Mouse (Mus musculus) layer of hippocampus, postnatal 14 days (tissue): ENCODE measurements around the gene Nr2f2. TPM values are rescaled to one million over a fixed set of nuclear protein-coding genes. Genes with fewer than 3 reads are reported as not detected.

ENCODE experiments used
- DNase-seq, 2 experiments: peaks; one replicate each; pipeline ENCODE4 v3.0.0; 2021 to 2022; ENCODE audit warnings: low spot score in 2 of 2, mixed read lengths in 1 of 2
- total RNA-seq, 2 experiments: library from RNA; stranded (reverse); gene quantifications; 2 replicates each; pipeline ENCODE4 v1.2.3; 2021

The Nr2f2 gene
- total RNA-seq, 2 experiments from 2014 or later = 46.4 to 51.8 TPM

DNA sequence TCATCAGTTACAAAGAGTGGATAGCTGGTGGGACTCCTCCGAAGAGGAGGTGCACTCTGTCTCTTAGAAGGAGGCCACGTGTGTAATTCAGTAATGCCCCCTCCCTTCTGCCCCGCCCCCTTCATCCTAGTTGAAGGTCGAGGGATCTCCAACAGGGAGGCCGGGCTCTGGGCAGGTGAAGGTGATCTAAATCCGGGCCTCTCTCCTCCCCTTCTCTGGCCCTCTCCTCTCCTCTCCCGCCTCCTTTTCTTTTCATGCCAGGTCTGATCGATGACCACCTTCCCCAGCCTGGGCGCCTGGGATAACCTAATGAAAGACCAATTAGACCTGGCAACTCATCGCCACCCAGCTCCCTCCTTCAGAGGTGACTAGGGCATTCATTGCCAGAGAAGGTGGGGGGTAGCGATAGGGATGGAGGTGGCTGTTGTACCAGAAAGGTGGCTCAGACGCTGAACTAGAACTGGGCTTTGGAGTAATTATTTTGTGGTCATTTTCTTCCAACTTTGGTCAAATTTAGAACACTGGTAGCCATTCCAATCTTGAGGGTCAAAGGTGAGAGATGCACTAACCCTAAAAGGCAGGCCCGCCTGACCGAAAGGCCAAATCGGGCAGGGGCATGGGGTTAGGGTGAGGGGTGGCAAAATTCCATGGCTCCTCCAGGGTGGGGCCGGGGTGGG lies 1.2 kb upstream of the Nr2f2 start:
- no peak for DNase-seq

DNA sequence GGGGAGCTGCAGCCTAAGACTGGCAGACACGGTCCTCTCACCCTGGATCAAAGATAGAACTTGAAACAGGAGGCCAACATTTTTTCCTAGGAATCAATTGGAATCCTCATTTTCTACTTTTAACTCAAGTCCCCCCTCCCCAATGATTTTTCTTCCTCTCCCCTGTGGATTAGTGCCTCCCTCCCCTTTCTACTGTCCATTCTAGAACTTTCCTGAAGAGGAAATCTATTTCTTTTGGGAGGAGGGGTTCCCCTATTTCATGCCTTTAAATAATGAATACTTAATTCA lies 217 bp upstream of the Nr2f2 start:
- DNase-seq = no peak

DNA sequence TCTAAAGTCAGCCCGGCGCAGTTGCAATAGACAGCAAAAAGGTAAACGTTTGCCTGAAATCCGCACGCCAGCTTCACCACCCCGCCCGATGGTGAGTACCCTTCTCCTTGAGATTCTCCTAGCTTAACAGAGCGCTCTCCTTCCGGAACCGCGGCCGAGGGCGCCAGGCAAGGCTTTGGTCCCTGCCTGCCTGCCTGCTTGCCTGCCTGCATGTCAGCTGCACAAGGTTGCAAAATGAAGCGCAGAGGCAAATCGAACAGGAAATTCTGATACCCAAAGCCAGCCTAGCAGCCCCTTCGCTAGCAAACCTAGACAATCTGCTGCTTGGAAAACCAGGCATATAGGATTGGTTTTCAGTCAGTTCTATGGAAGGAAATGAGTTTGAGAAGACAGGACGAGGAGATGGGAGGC lies 1.1 kb downstream of the Nr2f2 start:
- DNase-seq = peak in 1 of 2 experiments; percentile 56

DNA sequence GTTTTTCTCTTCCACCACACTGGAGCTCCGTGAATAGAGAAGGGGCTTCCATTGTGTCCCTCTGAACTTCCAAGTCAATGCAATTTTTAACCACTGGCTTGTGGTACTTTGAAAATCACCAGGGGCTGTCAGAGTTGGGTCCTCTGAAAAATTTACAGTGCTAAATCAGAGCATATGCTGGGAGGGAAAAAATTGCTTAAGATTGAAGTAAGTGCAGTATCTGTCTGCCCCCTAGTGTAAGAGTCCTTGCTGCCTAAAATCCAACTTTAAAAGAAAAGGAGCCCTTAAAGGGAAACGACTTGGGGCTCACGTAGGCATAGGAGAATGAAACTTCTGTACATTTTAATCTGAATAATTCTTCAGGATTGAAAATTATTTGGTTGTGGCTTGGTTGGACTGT lies 1.7 kb downstream of the Nr2f2 start:
- DNase-seq = peak in 1 of 2 experiments; percentile 21

DNA sequence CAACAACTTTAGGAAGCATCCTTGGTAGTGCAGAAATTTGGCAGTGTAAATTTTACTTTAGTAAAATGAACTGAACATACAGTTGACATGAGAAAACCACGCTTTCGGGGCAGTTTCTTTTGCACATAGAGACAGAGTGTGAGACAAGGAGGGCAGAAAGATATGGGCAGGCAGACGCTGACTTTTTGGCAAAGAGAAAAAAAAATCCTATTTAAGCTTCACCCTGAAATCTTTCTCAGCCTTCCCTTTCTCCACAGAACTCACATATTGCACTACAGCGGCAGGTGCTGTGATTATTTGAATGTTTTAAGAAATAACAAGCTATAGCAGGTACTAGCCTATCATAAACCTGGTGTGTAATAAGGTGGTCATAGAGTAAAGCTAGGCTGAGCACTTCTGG lies 3.2 kb downstream of the Nr2f2 start:
- no peak for DNase-seq

DNA sequence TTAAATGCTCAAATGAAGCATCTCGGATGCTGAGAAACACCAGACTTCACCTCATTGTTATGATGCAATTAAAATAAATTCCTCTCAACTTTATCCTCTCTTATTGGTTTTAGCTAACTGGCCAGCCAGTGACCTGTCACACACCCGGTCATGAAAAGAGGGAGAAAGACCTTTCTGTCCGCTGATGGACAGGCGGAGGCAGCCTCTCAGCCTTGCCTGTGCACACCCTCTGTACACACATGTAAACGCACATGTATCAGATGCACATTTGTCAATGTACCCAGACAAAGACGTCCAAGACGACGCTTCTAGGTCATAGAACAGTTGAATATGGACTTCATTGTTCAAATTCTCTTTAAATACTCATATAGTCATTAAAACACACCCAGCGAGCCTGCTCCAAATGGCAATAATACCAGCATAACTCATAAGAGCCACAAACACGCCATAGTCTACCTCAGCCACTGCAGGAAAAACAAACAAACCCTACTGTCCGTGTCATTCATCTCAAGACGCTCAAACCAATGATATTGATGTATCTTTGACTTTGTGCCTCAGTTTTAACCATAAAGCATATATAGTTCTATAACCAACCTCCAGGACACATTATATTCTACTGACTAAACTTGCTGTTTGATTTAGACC lies 3.9 kb downstream of the Nr2f2 start:
- DNase-seq = no peak

DNA sequence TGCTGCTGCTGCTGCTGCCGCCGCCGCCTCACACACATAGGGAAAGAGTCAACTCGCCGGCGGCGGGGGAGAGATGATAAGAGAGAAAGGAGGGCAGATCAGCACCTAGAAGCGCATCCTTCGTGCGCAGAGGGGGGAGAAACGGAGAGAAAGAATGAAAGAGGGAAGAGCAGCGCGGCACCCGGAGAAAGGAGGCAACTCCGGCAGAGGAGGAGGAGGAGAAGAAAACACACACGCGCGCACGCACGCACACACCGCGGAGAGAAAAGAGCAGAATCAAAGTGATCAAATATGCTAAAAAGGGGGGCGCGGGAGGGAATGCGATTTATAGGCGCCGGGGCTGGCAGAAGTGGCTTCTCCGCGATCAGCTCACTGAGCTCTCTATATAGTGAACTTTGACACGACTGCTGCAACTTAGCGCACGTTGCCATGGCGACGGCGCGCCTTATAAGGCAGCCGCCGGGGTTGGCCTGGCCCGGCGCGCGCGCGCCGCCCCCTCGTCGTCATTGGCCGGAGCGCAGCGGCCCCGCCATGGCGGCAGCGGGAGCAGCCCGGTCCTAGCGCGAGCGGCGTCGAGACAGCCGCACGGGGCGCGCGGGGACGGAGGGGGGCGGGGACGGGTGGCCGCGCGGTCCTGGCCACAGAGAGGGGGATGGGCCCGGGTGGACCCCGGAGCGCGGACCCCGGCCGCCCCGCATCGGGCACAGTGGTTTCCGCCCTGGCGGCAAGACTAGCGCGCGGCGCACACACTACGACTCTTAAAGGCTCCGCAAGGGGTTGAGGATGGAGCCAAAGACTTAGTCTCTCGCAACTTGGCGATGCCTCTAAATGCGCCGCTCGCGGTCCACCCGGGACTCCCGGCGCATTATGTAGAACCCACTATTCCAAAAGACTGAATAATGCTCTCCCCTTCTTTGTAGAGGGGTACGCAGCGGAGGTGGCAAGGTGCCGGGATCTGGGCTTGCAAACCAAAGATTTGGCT lies 4.9 kb downstream of the Nr2f2 start:
- DNase-seq = peak; percentile 87 to 90

DNA sequence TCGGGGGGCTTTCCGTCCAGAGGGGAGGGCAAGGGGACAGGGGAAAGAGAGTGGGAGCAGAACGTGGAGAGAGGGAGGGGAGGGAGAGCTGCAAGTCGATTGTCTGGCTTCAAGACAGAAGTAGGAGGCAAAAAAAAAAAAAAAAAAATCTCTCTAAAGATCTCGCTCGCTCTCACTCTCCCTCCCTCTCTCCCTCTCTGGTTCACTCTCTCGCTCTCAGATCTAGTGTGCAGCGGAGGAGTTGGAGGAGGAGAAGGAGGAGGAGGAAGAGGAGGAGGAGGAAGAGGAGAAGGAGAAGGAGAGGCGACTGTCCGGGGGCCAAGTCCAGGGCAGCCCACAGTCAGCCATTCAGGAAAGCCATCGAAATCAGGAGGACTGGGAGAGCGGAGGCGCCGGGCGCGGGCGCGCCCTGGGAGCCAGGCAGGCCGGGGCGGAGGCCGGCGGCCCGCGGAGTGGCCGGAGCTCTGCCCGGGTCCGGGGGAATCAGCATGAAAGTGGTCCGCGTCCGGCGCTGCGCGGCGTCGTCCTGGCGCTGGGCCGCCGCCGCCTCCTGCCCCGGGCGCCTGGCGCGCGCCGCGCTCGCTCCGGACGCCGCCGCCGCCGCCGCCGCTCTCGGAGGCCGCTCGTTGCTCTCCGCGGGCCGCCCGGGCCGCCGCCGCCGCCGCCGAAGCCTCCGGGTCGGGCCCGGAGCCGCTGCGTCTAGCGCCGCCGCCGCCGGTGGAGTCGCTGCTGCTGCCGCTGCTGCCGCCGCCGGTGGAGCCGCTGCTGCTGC lies 5.7 kb downstream of the Nr2f2 start:
- no peak for DNase-seq

DNA sequence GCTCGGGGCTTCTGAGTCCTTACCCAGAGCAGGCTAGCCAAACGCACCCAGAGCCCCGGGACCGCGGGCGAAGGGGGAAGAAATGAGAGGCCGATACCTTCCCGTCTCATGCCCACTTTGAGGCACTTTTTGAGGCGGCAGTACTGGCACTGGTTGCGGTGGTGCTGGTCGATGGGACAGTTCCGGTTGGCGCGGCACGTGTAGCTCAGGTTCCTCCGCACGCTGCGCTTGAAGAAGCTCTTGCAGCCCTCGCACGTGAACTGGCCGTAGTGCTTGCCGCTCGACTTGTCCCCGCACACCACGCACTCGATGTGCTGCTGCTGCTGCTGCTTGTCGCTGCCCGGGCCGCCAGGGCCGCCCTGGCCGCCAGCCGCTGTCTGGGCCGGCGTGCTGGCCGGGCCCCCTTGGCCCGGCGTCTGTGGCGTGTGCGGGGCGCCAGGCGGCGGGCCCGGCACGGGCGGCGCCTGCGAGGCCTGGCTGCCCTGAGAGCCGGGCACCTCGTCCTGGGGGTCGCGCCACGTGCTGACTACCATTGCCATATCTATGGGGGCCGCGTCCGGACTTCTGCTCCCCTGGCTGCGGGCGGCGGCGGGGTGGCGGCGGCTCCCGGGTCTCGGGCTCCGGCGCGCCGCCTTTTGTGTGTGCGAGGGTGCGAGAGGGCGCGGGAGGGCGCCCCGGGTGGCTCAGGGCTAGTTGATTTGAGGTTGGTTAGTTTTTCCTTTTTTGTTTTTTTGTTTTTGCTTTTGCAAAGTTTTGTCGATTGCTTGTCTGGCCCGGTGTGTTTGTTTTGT lies 6.5 kb downstream of the Nr2f2 start:
- DNase-seq = no peak

DNA sequence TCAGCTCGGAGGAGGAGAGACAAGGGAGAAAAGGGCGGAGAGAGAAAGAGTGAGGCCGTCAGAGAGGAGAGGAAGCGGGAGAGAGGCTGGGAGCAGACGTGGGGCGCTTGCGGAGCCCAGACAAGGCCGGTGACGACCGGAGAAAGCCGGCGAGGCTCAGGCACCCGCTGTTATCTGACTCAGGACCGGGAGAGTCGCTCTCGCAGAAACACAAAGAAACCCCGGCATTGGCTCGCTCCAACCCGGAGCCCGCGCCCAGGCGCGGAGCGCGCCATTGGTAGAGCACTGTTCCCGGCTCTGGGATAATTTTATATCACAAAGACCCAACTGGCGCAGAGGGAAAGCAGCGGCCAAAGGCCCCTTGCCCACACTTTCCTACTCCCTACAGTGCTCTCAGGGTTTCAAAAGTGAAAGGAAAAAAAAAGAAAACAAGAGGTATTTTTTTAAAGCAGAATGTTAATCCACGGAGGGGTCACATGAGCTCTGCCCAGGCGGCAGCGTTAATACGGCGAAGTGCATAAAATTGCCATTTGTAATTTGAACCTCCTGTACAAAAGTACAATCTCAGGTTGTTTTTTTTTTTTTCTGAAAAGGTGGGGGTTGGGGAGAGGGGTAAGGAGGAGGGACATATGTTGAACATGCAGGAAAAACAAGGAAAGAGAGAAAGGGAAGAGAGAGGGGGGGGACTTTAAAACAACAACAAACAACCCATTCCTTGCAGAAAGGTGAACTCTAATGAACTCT lies 7.5 kb downstream of the Nr2f2 start:
- no peak for DNase-seq

DNA sequence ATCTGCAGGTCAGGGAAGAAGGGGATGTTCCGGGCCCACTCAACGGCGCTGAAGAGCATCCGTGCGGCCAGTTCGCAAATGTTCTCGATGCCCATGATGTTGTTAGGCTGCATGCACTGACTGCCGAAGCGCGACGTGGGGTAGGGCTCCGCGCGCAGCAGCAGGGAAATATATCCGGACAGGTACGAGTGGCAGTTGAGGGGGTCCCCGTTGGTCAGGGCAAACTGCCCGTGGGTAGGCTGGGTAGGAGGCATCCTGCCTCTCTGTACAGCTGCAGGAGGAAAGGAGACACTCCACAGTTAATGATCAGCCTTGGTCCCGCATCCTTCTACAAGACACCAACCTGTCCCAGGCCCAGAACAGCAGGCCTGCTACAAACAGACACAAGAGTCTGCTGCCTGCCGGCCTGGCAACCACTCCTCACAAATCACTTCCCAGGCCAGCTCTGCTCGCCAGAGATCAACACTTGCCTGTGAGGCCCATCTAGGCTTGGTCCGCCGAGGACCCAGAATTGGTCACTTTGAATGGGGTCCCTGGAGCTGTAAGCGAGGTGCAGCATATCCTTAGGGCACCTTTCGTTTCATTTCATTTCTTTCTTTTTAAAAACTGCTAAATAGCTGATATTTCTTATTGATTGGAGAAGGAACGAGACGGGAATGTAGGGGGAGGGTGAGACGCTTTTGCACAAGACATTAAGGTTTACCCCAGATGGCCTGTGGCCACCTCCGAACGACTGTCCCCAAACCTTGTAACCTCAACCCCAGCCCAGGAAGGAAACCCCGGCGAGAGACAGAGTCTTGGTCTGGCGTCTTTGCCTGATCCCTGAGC lies 8.3 kb downstream of the Nr2f2 start:
- no peak for DNase-seq

DNA sequence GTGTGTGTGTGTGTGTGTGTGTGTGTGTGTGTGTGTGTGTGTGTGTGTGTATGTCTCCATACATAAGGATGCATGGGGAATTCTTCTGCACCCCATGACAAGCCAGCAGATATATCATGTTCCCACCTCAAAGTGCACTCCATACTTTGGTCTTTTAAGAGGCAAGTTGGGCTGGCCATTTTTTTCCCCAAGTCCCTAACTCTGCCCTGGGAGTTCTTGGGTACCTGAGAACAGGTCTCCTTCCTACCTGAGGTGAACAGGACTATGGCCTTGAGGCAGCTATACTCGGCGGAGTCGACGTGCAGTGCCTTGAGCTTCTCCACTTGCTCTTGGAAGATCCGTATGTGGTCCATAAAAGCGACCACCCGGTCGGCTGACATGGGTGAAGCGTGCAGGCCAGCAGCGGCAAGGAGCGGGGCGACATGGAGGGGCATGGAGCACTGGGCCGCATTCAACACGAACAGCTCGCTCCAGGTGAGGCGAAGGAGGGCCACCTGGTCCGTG lies 9.0 kb downstream of the Nr2f2 start:
- no peak for DNase-seq

DNA sequence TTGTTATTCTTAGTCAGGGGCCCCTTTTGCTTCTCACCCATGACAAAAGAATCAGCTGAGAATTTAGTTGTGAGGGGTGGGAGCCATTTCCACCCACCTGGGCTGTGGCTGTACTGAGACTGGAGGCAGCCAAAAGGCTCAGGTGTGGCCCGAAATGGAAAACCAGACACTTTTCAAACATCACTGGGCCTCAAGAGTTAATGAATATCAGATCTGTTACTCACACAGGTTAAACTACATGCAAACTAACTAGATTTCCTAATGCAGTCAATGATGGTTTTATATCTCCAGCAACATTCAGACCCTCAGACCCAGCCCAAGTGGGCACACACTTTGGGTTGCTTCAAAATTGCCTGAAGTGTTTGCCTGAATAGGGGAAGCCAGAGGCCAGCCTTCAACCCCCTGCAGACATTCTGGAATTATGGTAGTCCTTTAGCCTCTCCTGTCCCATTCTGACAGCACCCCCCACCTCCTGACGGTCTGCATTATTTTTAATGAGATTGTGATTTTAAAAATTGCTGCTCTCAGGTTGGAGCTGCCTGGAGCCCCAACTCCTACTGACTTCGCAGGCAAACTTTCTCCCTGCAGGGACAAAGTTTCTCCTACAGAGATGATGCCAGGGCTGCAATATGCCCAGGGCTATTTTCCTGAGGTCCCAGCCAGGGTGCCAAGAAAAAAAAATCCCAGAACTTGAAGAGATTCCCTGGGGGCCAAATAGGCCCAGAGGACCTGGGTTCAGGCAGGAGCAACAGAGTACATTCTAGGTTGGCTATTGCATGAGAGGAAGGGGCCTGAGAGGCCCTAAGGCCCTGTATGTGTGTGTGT lies 9.6 kb downstream of the Nr2f2 start:
- DNase-seq = no peak

DNA sequence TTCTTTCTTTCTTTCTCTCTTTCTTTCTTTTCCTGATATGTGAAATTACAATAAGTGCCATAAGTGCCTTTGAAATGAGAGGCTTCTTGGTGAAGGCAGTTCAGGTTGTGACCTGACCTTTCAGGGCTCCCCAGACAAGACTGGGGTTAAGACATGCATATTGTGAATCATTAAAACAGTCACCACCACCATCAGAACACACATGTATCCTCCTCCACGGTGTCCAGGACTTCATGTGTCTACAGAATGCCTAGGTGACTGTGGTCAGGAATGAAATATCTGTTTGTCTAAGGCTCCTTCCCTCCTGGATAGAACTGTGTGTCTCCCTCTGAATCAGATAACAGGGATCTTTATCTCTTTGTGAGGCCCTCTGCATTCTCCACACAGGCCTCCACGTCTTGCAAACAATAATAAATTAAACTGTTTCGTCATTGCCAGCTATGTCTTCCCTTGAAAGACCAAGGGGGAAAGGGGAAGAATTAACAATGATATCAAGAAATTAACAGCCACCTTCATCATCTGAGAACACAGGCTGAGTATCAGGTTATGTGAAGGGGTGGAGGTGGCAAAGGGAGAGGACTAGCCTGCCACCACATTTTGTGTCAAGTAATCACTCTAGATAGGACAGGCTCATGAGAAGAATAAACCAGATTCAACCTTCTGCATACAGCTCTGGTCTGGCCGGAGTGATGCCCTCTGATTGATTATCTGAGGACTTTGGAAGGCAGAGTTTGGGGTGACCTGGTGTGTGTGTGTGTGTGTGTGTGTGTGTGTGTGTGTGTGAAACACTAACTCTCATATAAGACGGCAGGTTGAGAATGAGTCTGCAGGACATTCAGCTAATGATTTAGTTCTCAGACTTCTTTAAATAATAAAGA lies 10.6 kb downstream of the Nr2f2 start:
- DNase-seq = no peak

DNA sequence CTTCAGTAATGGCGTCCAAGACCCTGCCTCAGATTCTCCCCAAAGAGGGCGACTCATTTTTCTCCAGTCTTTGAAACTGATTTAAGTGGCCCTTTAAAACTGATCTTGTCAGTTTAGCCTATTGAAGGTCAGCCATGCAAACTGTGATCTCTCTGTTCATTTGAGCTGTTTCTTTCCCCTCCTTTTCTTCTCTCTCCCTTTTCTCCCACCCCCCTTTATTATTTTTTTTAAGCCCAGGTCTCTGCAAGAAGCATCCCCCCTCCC lies 11.2 kb downstream of the Nr2f2 start:
- DNase-seq = no peak

DNA sequence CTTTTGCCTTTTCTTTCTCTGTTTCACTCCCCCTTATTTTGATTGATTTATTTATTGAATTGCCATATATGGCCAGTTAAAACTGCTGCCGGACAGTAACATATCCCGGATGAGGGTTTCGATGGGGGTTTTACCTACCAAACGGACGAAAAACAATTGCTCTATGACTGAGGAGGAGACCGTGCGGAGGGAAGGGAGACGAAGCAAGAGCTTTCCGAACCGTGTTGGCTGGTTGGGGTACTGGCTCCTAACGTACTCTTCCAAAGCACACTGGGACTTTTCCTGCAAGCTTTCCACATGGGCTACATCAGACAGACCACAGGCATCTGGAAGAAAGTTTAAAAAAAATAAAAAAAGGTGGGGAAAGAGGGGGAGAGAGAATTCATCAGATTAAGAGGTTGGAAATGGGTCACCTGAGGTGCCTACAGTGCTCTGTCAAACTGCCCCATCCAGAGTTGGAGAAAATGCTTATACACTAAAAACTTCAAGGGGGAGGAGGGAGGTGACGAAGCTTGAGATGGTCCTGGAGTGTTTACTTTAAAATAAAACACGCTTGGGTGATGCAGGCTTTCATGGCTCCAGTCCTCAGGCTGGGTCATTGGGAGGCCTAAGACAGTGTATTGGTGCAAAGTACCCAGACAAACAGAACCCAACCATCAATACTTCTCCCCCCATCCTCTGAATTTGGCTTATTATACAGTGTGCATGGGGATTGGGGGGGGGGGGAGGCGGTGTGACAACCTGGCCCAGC lies 11.8 kb downstream of the Nr2f2 start:
- no peak for DNase-seq
